Mouse (Mus musculus): Measurements from ENCODE around the gene Dscaml1. TPM values are rescaled to one million over a fixed set of nuclear protein-coding genes. Genes with fewer than 3 reads are reported as not detected.

Gene Dscaml1
- polyA plus RNA-seq, 1 experiment from 2014 or later, result 0.23 TPM

- H3K4me3 ChIP-seq, result no peak overlapping the region
- no peak for DNase-seq (ENCODE audit: low spot score)
- H3K36me3 ChIP-seq, result no peaks in the 10 kb centered on the region
- H3K27ac ChIP-seq (replicated peaks), result peak overlapping the region; percentile 2; the same call in 1 of the 2 replicates
- peaks cover 8% of the 10 kb centered on the region for H3K27me3 ChIP-seq (ENCODE audit: low read depth, poor library complexity, severe bottlenecking)
- 64% methylated on average over 5 of the region's 5 CpGs for WGBS
- peaks cover 32% of the 10 kb centered on the region for H3K4me1 ChIP-seq
- no peaks in the 10 kb centered on the region for H3K9me3 ChIP-seq (replicated peaks)
Measured at GRCm38 (mm10) chr9:45504977-45505376, 78.5 kb downstream of the Dscaml1 start.

DNA sequence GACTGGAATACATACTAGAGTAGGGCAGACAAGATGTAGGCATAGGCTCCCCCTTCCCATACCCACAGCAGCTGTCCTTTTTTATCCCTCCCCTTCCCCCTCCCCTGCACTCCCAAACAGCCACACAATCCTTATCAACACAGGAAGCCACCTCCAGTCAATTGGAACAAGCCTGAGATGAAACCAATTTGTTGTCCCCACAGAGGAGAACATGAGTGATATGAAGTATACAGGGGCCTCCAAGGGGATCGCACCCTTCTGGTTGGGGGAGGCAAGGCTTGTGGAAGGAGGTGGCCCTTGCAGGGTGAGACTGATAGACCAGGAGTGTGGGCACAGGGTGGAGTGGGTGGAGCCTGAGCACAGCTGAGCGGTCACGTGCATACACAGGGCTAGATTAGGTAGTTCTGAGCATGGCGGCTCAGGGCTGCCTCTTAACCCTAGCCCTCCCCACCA, 79.1 kb downstream of the Dscaml1 start:
- Histone ChIP-seq H3K27me3 (ENCODE audit: low read depth, poor library complexity, severe bottlenecking) (peaks cover 3% of the 10 kb centered on the region), H3K4me1 (peaks cover 32% of the 10 kb centered on the region), H3K36me3 (no peaks in the 10 kb centered on the region), H3K9me3 (replicated peaks) (no peaks in the 10 kb centered on the region), H3K27ac (replicated peaks) (peak overlapping the region; percentile 2; the same call in 1 of the 2 replicates), H3K4me3 (no peak overlapping the region)
- 58% methylated on average over 4 of the region's 4 CpGs for WGBS
- DNase-seq (ENCODE audit: low spot score), result no peak

DNA sequence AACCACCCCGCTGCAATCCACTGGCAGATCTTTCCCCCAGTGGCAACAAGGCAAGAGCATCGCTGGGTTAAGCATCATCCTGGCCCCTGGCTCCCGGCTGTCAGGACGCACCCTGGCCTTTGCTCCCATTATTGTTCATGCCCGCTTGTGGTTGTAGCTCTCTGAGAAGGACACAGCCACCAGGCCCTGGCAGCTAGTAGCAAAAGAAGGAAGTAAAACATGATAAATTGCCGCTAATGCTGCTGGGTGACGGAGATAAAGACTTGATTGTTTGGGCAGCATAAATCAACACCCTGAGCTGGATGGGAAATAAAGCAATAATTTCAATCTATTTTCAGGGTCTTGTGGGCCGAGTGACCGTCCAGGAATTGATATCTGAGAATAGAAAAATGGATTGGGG, 81.1 kb downstream of the Dscaml1 start:
- no peak overlapping the region for H3K27ac ChIP-seq (replicated peaks)
- no peaks in the 10 kb centered on the region for H3K9me3 ChIP-seq (replicated peaks)
- H3K4me1 ChIP-seq, result peaks cover 17% of the 10 kb centered on the region
- DNase-seq (ENCODE audit: low spot score), result no peak
- H3K4me3 ChIP-seq, result no peak overlapping the region
- no peaks in the 10 kb centered on the region for H3K36me3 ChIP-seq
- H3K27me3 ChIP-seq (ENCODE audit: low read depth, poor library complexity, severe bottlenecking), result no peaks in the 10 kb centered on the region
- 84% methylated on average over 9 of the region's 9 CpGs for WGBS

GRCm38 (mm10) chr9:45510806-45511546, 84.5 kb downstream of the Dscaml1 start:
- no peak overlapping the region for H3K27ac ChIP-seq (replicated peaks)
- H3K4me3 ChIP-seq, result no peak overlapping the region
- no peaks in the 10 kb centered on the region for H3K27me3 ChIP-seq (ENCODE audit: low read depth, poor library complexity, severe bottlenecking)
- 77% methylated on average over 10 of the region's 10 CpGs for WGBS
- H3K36me3 ChIP-seq, result no peaks in the 10 kb centered on the region
- no peaks in the 10 kb centered on the region for H3K9me3 ChIP-seq (replicated peaks)
- no peak for DNase-seq (ENCODE audit: low spot score)
- no peaks in the 10 kb centered on the region; the same call in 1 of the 2 replicates for H3K4me1 ChIP-seq

DNA sequence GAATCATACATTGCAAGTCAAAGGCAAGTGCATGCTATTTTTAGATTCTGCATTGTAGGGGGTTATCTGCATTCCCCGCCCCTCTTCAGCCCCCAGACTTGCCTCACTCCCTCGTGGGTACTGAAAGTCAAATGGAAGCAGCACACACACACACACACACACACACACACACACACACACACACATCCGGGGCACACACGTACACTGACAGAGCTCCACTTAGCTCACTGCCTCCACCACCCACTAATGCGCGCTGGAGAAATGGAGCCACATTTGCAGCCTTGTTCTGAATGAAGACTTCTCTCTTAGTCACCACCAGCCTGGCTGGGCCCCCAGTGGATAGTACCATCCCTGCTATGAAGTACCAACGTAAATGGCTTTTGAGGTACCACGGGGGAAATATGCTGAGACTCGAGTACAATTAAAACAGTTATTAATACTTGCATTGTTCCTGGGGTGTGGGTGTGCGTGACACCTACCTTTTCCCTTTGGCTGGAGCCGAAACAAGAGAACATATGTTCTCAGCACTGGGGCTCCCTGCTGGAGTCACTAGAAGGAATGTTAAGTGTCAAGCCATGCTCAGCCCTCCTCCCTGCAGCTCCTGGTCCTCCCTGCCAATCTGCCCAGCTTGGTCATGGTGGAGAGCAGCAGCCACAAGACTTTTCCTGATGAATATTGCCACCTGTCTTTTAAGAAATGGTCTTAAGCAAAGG, 91.7 kb downstream of the Dscaml1 start:
- WGBS, result 87% methylated on average over 11 of the region's 11 CpGs
- no peaks in the 10 kb centered on the region for H3K4me1 ChIP-seq
- H3K27ac ChIP-seq (replicated peaks), result no peak overlapping the region
- H3K27me3 ChIP-seq (ENCODE audit: low read depth, poor library complexity, severe bottlenecking), result no peaks in the 10 kb centered on the region
- no peak overlapping the region for H3K4me3 ChIP-seq
- H3K36me3 ChIP-seq, result no peaks in the 10 kb centered on the region
- no peaks in the 10 kb centered on the region for H3K9me3 ChIP-seq (replicated peaks)
- no peak for DNase-seq (ENCODE audit: low spot score)

DNA sequence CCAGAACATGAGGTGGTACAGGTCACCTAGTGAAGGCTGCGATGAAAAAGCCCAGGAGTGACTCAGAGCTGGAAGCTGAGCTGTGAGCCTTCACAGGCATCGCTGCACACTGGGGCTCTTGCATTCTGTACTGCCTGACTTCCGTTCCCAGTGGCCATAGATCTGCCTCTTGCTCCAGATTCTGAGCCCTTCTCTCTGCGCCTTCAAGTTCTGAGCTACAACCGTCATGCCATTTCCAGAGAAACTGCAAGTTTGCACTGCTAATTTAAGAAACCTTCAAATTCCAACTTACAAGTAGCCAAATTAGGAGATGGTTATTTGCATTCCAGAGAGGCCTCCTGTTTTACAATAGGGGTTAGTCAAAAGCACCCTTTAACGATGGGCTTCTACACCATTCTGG, 93.4 kb downstream of the Dscaml1 start:
- no peak overlapping the region for H3K27ac ChIP-seq (replicated peaks)
- no peak for DNase-seq (ENCODE audit: low spot score)
- 83% methylated on average over 6 of the region's 6 CpGs for WGBS
- no peaks in the 10 kb centered on the region for H3K27me3 ChIP-seq (ENCODE audit: low read depth, poor library complexity, severe bottlenecking)
- H3K4me1 ChIP-seq, result no peaks in the 10 kb centered on the region
- H3K4me3 ChIP-seq, result no peak overlapping the region
- H3K9me3 ChIP-seq (replicated peaks), result no peaks in the 10 kb centered on the region
- no peaks in the 10 kb centered on the region for H3K36me3 ChIP-seq

- H3K27me3 ChIP-seq (ENCODE audit: low read depth, poor library complexity, severe bottlenecking), result no peaks in the 10 kb centered on the region
- 82% methylated on average over 3 of the region's 3 CpGs for WGBS
- H3K9me3 ChIP-seq (replicated peaks), result no peaks in the 10 kb centered on the region
- no peak for DNase-seq (ENCODE audit: low spot score)
- no peak overlapping the region for H3K4me3 ChIP-seq
- no peaks in the 10 kb centered on the region for H3K36me3 ChIP-seq
- H3K4me1 ChIP-seq, result no peaks in the 10 kb centered on the region
- H3K27ac ChIP-seq (replicated peaks), result no peak overlapping the region
Measured at GRCm38 (mm10) chr9:45522866-45523265, 96.4 kb downstream of the Dscaml1 start.

DNA sequence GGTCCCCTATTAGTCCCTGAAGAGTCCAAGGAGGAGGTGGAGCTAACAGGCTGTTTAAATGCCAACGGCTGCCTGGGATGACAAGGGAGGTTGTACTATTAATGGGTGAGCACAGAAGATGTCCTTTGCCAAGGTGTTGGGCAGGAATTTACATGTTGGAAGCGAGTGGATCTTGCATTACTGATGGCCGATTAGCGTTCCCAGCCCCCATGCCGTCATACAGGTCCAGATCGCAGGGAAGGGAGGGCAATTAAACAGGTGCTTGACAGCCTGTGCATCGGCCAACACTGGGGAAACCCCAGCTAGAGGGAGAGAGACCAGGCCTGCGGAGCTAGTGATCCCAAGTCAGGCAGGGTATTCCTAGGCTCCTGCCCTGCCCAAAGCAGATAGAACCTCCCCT, 98.1 kb downstream of the Dscaml1 start:
- Histone ChIP-seq H3K4me3 (no peak overlapping the region), H3K9me3 (replicated peaks) (no peaks in the 10 kb centered on the region), H3K27ac (replicated peaks) (no peak overlapping the region), H3K36me3 (no peaks in the 10 kb centered on the region), H3K27me3 (ENCODE audit: low read depth, poor library complexity, severe bottlenecking) (no peaks in the 10 kb centered on the region), H3K4me1 (no peaks in the 10 kb centered on the region)
- WGBS, result 85% methylated on average over 8 of the region's 8 CpGs
- no peak for DNase-seq (ENCODE audit: low spot score)

- H3K27me3 ChIP-seq (ENCODE audit: low read depth, poor library complexity, severe bottlenecking), result no peaks in the 10 kb centered on the region; the same call in 1 of the 2 replicates
- peaks cover 18% of the 10 kb centered on the region for H3K4me1 ChIP-seq
- H3K27ac ChIP-seq (replicated peaks), result no peak overlapping the region
- 91% methylated on average over 2 of the region's 2 CpGs for WGBS
- H3K4me3 ChIP-seq, result no peak overlapping the region
- H3K9me3 ChIP-seq (replicated peaks), result no peaks in the 10 kb centered on the region
- DNase-seq (ENCODE audit: low spot score), result no peak
- no peaks in the 10 kb centered on the region for H3K36me3 ChIP-seq
Measured at GRCm38 (mm10) chr9:45533253-45533652, 106.8 kb downstream of the Dscaml1 start.

GRCm38 (mm10) chr9:45534472-45534988, 108.1 kb downstream of the Dscaml1 start:
- WGBS, result 89% methylated on average over 8 of the region's 8 CpGs
- peak overlapping the region; percentile 18; the same call in 1 of the 2 replicates for H3K27ac ChIP-seq (replicated peaks)

DNA sequence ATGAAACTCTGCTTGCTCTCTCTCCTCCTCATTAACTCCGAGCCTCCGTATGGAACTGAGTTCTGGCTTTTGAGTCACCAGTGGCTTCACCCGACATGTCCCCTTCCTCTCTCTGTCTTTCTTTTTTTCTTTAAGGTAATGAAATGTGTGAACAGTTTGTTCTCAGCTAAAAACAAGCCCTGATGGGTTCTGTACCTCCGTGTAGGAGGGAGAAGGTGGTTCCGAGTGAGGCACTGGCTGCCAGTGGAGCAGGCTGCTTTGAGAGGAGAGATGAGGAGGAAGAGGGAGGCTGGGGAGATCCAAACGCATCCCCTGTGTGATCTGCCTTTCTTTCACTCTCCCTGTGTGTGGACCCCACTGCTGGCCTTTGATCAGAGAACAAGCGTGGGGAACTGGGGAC, 111.2 kb downstream of the Dscaml1 start:
- Histone ChIP-seq H3K9me3 (replicated peaks) (no peaks in the 10 kb centered on the region), H3K27ac (replicated peaks) (no peak overlapping the region), H3K4me3 (no peak overlapping the region), H3K36me3 (no peaks in the 10 kb centered on the region), H3K27me3 (ENCODE audit: low read depth, poor library complexity, severe bottlenecking) (no peaks in the 10 kb centered on the region; the same call in 1 of the 2 replicates), H3K4me1 (peaks cover 19% of the 10 kb centered on the region)
- WGBS, result 77% methylated on average over 7 of the region's 7 CpGs
- no peak for DNase-seq (ENCODE audit: low spot score)

More at GRCm38 (mm10) chr9:45534472-45534988, 108.1 kb downstream of the Dscaml1 start:
- Histone ChIP-seq H3K27me3 (ENCODE audit: low read depth, poor library complexity, severe bottlenecking) (no peaks in the 10 kb centered on the region; the same call in 1 of the 2 replicates), H3K4me3 (no peak overlapping the region), H3K36me3 (no peaks in the 10 kb centered on the region), H3K9me3 (replicated peaks) (no peaks in the 10 kb centered on the region), H3K4me1 (peaks cover 18% of the 10 kb centered on the region)
- no peak for DNase-seq (ENCODE audit: low spot score)

- H3K36me3 ChIP-seq, result no peaks in the 10 kb centered on the region
- DNase-seq (ENCODE audit: low spot score), result no peak
- 87% methylated on average over 14 of the region's 14 CpGs for WGBS
- no peak overlapping the region for H3K4me3 ChIP-seq
- H3K4me1 ChIP-seq, result peaks cover 22% of the 10 kb centered on the region
- no peaks in the 10 kb centered on the region for H3K9me3 ChIP-seq (replicated peaks)
- H3K27ac ChIP-seq (replicated peaks), result no peak overlapping the region
- H3K27me3 ChIP-seq (ENCODE audit: low read depth, poor library complexity, severe bottlenecking), result no peaks in the 10 kb centered on the region; the same call in 1 of the 2 replicates
Measured at GRCm38 (mm10) chr9:45539265-45540044, 113.0 kb downstream of the Dscaml1 start.

Measured in midbrain, embryonic 10.5 days (tissue).